Mouse (Mus musculus) naive thymus-derived CD4-positive, alpha-beta T cell, adult 2 months (primary cell): ENCODE measurements at regions not wholly inside any gene's neighbourhood (a gene's known extent, or its start where the extent isn't known, plus 50 kb on each side); places are given as distances from the start of the nearest gene placed in this dataset.

Experiments
- DNase-seq: peaks from one replicate; pipeline ENCODE4 v3.0.0-alpha.2; 2011; ENCODE audit warnings: low read depth

GRCm38 (mm10) chr15:25305801-25306200 is 107.8 kb downstream of the Basp1 start:
- DNase-seq = no peak

GRCm38 (mm10) chr15:25303379-25303778 is 110.2 kb downstream of the Basp1 start:
- DNase-seq = no peak

GRCm38 (mm10) chr15:25302671-25303294 is 110.8 kb downstream of the Basp1 start:
- DNase-seq = no peak

GRCm38 (mm10) chr15:25301810-25302209 is 111.8 kb downstream of the Basp1 start:
- DNase-seq = no peak

GRCm38 (mm10) chr15:25297278-25297677 is 116.3 kb downstream of the Basp1 start:
- no peak for DNase-seq

GRCm38 (mm10) chr15:25296714-25297113 is 116.8 kb downstream of the Basp1 start:
- no peak for DNase-seq

GRCm38 (mm10) chr15:25295753-25296152 is 117.8 kb downstream of the Basp1 start:
- DNase-seq = no peak

GRCm38 (mm10) chr15:25291231-25291691 is 122.3 kb downstream of the Basp1 start:
- no peak for DNase-seq

GRCm38 (mm10) chr15:25287850-25288249 is 125.7 kb downstream of the Basp1 start:
- DNase-seq = no peak

GRCm38 (mm10) chr15:25284354-25285199 is 129.0 kb downstream of the Basp1 start:
- DNase-seq = no peak

GRCm38 (mm10) chr15:25283713-25284112 is 129.9 kb downstream of the Basp1 start:
- no peak for DNase-seq

GRCm38 (mm10) chr15:25282346-25282745 is 131.2 kb downstream of the Basp1 start:
- DNase-seq = no peak

- no peak for DNase-seq
These were observed 131.6 kb downstream of the Basp1 start for GRCm38 (mm10) chr15:25281942-25282341.

- DNase-seq = no peak
These were observed 135.0 kb downstream of the Basp1 start for GRCm38 (mm10) chr15:25278317-25279156.

- no peak for DNase-seq
These were observed 137.3 kb downstream of the Basp1 start for GRCm38 (mm10) chr15:25276227-25276626.

- no peak for DNase-seq
These were observed 141.7 kb downstream of the Basp1 start for GRCm38 (mm10) chr15:25271886-25272285.

GRCm38 (mm10) chr15:25270349-25270748 is 143.2 kb downstream of the Basp1 start:
- DNase-seq = no peak

- peak; percentile 78 for DNase-seq
These were observed 144.1 kb downstream of the Basp1 start for GRCm38 (mm10) chr15:25269345-25269996.

- no peak for DNase-seq
These were observed 145.1 kb downstream of the Basp1 start for GRCm38 (mm10) chr15:25268436-25268835.

- DNase-seq = no peak
These were observed 146.1 kb downstream of the Basp1 start for GRCm38 (mm10) chr15:25267509-25267908.

- DNase-seq = no peak
These were observed 160.7 kb downstream of the Basp1 start for GRCm38 (mm10) chr15:25252648-25253567.
